Mouse (Mus musculus) gastrocnemius, postnatal 25 days (tissue): ENCODE measurements around the gene Uchl5. TPM values are rescaled to one million over a fixed set of nuclear protein-coding genes. Genes with fewer than 3 reads are reported as not detected.

ENCODE experiments used
- DNase-seq: peaks from one replicate; pipeline ENCODE4 v3.0.0; 2022
- total RNA-seq, 2 experiments: library from RNA; stranded (reverse); gene quantifications; 1 replicate in 1 of 2; 2 replicates in 1 of 2; pipeline ENCODE4 v1.2.3; 2021

Gene Uchl5
- total RNA-seq, 2 experiments from 2014 or later = 23.3 to 23.9 TPM

DNA sequence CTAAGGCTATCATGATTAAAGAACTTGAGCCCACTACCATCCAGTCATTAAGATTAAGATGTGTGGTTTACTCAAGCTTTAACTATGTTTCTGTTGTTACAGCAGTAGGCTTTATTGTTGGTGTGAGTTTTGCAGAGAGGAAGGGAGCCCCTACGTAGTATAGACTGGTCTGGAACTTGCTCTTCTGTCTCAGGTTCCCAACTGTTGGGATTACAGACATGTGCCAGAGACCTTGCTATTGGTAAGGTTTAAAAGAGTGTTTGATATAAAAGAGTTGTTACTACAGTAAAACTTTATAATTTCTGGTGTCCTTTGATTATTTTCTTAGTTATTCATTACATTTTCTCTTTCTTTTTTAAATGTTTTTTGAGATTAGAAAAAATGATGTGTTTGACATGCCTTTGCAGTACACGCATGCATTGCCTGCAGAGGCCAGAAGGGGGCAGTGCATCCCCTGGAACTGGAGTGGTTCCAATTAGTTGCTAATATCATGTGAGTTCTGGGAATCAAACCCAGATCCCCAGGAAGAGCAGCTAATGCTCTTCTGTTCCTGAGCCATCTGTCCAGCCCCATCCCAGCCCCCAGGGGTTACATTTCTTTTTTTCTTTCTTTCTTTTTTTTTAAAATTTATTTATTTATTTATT lies 11.6 kb downstream of the Uchl5 start:
- DNase-seq = no peak

DNA sequence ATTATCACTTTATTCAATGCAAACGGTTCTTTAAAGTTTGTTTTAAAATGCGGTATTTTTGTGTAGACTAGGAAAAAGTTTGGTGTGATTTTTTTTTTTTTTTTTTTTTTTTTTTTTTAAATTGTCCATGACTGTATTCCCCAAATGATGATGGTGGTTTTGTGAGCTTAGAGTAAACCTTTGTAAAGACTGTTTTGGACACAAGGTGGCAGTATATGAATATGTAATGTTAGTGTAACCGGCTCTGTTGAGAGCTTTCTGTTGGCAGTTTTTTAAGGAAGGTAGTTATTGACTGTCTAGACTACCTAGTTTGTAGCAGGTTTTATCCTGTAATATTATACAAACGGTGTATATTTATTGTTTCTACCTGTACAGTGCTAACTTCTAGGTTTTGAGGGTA lies 26.5 kb downstream of the Uchl5 start:
- DNase-seq = no peak

DNA sequence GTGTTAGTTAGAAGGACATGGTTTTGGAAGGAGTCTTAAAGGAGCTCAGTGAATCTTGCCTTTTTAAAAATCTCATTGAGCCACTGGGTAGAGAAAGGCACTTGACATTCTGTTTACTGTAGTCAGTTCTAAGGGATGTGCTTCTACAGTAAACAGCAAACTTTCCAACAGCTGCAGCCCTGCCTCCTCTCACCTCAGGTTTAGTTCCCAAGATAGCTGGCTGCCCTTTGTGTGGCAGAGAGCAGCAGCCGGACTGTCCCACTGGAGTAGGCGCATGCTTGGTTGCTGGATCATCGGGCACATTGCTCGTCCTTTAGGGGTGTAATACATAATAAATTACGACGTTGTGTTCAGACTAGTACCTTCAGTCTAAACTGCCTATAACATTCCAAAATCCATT lies 32.0 kb downstream of the Uchl5 start:
- DNase-seq = peak; percentile 8

DNA sequence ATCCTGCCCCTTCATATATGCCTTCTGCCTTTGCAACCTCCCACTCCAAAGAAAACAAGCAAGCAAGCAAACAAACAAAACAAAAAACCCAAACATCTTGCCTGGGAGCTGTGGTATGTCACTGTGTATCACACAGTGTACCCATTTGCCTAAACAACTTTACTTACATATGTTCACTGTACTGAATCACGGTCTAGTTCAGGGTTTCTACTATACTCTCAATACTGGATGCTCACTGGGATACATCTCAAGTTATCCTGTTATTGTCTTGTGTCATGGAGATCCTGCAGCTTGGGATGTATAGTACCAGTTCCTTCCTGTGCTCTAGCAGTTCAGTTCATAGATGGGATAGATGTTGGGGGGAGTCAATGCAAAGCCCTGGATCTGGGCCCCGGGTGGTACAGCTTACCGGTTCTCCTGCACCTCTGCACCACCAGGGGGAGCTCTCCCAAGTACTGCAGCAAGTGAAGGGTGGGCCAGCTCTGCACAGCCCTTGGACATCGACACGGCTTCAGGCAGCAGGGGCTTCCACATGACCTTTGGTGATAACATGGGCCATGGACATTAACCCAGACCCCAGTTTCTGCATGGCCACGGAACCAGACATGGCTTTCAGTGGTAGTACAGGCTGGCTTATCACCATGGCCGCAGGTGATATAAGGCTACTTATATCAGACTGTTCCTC lies 36.7 kb downstream of the Uchl5 start:
- DNase-seq = peak; percentile 57

DNA sequence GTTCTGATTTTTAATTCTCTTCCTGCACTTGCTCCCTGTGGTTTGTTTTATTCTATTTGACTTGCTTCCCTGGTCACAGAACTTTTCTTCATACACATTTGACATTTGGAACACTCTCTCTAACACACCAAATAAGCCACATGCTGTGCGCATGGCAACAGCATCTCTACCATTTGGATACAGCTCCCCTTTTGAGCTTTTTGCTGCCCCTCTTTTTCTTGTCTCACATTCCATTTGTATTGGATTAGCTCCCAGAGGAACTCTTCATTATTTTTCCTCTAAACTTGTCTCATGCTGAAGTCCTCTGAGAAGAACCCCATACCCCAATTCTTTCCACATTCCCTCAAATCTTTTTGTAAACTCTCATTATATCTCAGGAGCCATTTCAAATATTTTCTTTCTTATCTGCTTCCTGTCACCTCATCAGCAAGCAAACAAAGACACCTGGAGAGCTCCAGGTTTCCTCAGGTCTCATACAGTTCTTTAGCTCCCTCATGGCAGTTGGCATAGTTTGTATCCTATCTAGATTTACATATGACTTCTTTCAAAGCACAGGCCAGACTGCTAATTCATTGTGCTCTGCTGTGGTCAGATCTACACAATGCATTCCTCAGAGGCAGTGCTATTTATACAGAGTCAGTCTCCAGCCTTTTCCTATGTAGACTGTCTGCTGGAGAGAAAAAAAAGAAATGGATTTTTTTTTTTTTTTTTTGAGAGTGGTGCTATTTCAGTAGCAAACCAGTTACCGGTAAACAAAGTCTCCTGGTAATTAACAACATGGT lies 43.2 kb downstream of the Uchl5 start:
- DNase-seq = no peak

DNA sequence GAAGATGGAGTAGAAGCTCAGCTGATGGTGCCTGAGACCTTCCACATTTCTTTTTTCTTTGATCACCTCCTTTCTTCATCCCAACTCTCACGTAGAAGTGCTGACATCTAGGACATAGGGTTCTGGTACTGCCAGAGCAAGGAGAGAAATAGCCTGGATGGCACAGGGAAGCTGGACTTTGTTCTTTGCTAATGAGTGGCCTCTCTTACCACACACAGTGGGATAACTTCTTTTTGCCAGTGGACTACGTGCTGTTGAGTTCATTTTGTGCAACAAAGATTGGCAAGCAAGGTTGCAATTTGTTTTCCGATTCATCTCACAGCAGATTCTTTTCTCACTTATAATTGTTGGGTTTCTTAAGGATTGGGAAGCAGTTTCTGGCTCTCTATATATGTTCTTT lies 45.6 kb downstream of the Uchl5 start:
- no peak for DNase-seq

DNA sequence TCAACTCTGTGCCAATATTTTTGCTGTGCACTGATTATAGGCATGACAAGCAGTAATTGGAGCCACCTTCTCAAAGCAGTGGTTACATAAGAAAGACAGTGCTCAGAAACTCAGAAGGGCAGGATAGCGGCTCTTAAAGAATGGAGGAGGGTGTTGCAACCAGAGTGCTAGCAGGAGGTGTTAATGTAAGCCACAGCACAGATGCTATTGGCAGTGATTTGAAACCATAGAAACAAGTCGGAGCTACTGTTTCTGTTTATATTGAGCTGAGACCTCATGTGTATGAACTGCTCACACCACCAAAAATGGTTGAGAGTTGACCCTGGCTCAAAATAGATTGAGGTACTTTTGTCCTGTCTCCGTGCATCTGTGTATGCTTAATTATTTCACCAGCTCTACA lies 53.6 kb downstream of the Uchl5 start:
- DNase-seq = no peak

DNA sequence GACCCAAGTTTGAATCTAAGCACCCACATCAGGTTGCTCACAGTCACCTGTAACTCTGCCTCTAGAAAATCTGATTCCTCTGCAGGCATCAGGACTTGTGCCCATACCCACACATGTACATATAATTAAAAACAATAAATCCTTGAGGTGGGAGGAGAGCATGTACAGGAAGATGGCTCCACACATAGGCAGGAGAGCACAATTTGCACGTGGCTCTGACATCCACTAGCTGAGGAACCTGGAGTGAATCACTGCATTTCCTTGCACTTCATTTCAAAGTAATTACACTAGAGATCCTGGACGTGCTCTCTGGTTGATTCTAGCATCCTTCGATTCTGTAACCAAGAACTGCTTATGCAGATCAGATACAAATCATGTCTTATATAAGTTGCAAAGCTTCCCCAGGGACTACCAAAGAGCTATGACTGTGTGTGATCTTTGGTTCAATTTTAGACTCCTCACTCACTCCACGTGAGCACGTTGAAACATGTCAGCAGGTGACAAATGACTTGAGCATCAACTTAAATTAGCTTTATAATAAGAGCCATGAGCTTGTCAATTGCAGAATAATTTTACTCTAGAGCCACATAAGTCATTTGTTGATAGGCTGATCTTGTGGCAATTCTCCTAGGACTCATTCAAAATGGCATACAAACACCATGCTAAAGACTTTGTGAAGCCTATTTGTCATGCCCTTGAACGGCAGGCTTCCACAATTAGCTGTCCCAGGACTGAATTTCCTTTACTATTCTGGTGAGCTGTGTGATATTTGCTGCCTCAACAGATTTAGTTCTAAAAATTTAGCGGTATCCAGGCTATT lies 59.5 kb downstream of the Uchl5 start:
- no peak for DNase-seq

DNA sequence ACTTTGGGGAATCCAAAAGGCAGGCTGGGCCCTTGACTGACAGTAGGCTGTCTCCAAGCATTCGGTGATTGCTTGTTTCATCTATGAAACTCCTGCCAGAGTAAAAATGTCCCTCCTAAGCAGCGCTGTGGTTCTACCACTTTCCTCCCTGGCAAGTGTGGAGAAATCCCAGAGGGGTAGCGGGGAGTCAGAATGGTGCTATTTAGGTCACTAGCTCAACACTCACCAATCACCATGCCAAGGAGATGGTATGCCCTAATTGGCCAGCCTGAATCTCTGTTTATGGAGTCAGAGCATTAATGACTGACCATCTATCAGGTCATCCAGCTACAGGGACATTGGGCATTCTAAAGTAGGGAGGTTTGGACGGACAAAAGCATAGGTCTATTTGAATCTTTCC lies 60.6 kb downstream of the Uchl5 start:
- peak; percentile 21 for DNase-seq

DNA sequence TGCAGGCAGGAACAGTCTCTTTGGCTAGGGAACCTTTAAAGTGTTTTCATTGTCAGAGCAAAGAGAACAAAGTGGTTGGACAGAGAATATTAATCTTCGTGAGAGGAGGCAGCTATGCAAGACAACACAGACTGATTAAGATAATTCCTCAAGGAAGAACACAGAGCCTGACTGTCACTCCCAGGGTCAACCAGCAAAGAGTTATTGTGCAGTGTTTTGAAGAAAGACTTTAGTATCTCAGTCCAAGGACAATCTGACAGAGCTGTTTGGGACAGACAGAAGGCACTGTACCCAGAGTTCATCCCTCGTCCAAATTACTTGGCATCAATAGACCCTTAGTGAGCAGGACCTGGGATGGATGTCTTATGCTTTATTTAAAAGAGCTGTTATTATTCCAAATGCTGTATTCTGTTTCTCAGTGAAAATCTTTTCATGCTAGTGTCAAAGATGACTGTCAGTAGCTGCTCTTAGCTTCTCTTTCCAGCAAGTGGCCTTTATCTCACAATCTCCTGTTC lies 61.9 kb downstream of the Uchl5 start:
- DNase-seq = no peak

DNA sequence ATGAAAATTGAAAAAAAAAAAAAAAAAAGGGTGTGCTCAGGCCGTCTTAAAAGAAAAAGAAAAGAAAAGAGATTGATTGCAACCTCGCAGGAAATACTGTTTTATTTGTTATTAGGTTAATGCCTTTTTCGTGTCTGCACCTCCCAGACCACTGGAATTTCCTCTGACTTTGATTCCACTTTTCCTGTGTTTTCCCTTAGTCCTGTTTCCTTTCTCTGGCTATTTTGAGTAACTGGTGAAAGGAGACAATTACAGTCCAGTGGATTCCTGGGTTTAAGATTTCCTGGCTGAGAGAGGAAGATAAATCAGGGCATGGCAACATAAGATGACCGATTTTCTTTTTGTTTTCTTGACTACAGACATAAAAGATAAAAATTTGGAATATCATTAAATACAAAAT lies 75.3 kb downstream of the Uchl5 start:
- no peak for DNase-seq

DNA sequence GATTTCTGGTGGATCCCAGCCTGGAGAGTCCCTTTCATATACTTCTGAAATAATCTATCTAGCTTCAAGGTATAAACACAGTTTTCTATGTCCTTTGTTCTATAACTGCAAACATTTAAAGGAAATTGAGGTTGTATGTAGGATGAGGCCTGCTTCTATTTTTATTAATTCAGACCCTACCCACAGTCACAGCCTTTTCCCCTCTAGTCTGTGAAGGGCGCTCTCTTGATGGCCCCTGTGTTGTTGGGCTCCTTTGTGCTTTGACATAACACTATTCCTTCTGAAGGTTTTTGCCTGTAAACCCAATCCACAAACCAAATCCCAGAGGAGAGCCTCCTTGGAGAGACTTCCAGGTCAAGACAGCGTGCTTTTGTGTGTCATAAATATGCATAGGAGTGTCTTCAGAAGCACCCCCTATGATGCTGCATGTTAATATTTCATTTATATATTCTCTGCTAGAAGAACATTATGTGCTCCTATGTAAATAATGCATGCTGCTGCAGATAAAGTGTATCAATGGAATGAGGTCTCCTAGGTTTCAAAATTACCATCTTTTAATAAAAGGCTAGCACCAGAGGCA lies 75.8 kb downstream of the Uchl5 start:
- DNase-seq = no peak

DNA sequence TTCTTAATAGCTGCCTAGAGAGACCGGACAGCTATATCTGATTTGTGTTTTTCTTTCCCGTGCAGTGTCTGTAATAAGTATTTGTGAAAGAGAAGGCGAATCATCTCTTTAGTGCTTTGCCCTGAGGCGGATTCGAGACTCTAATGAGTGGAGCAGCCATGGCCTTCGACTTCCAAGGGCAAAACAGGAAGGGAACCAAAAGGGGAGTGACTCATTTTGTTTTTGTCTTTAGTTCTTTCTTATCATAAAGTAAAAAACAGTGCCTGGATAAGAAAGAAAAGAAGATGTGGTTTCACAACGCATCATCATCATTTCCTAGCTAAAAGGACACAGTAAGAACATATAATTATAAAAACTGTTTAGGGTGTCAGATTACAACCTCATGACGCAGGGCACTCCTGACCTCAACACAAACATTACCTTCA lies 76.6 kb downstream of the Uchl5 start:
- DNase-seq = no peak

DNA sequence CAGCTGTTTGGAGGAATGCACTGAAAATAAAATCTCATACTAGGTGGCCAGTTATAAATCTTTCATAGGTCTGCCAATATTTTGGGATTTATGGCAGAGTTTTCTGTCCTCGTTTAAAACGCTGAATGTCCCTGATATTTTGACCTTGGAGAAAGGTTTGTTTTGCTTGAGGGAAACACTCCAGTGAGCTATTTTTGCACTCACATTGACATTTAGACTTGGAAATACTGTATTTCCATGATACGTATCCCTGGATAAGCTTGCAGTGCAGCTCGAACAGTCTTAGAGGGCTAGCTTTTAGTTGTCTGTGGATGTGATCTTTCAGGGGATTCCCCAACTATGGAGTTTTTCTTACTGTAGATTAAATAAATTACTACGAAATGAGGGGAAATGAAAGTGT lies 78.6 kb downstream of the Uchl5 start:
- no peak for DNase-seq

Other genes starting within 250 kb of the Uchl5 start
- gene B3galt2, start 136.6 kb upstream of the Uchl5 start, total RNA-seq = 1 to 10 TPM in 1 of 2 experiments, under 1 TPM in 1; 0.97 to 3.3 TPM
- 10 to 100 TPM; 36.0 to 36.6 TPM for gene Cdc73, start 74.4 kb upstream of the Uchl5 start, total RNA-seq
- 10 to 100 TPM; 73.2 to 79.5 TPM for gene Glrx2, start 60.9 kb upstream of the Uchl5 start, total RNA-seq
- gene Trove2, start 204 bp upstream of the Uchl5 start, total RNA-seq = 1 to 10 TPM; 2.5 to 3.1 TPM
- 1 to 10 TPM; 7.2 to 7.4 TPM for gene Rgs2, start 226.9 kb downstream of the Uchl5 start, total RNA-seq